Mouse (Mus musculus): ENCODE data around the gene Pde4b. TPM values are rescaled to one million over a fixed set of nuclear protein-coding genes. Genes with fewer than 3 reads are reported as not detected.

Gene Pde4b
- total RNA-seq, 2 experiments from 2014 or later = 123 to 127 TPM

GRCm38 (mm10) chr4:102538266-102538665 is 450.9 kb downstream of the Pde4b start:
- Histone ChIP-seq H3K4me3 (no peak overlapping the region), H3K27ac (no peak overlapping the region)
- intact Hi-C loops (cut with DNase I) = no loop called here
- TF ChIP-seq CTCF (IDR thresholded peaks at IDR 0.05) = no peak
- DNase-seq (ENCODE audit: extremely low spot score in 1 of 2, low spot score in 2 of 2) = no peak

- Histone ChIP-seq H3K4me3 (no peak overlapping the region), H3K27ac (no peak overlapping the region)
- no peak for DNase-seq (ENCODE audit: extremely low spot score in 1 of 2, low spot score in 2 of 2)
- intact Hi-C loops (cut with DNase I) = no loop called here
- no peak for TF ChIP-seq CTCF (IDR thresholded peaks at IDR 0.05)
Measured at GRCm38 (mm10) chr4:102538793-102539192, 451.4 kb downstream of the Pde4b start.

- Histone ChIP-seq H3K27ac (no peak overlapping the region), H3K4me3 (no peak overlapping the region)
- DNase-seq (ENCODE audit: extremely low spot score in 1 of 2, low spot score in 2 of 2) = no peak
- intact Hi-C loops (cut with DNase I) = no loop called here
- no peak for TF ChIP-seq CTCF (IDR thresholded peaks at IDR 0.05)
Measured at GRCm38 (mm10) chr4:102539598-102540180, 452.3 kb downstream of the Pde4b start.

DNA sequence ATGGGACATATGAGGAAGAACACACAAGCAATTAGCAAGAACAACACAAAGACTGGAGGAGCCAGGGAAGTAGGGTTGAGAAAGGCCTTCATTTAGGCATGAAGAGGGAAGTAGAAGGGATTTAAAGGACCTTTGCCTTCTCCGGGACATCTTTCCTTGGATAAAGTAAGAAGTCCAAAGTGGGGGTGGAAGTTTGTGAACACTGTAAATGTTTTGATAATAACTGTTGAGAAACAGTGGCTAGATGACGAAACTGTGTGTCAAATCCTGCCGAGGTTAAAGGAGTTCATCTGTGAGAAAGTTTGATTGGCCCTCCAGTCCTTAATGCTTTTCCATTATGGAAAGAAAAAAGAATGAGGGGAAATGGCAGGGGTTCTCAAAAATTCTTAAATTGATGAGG is 455.6 kb downstream of the Pde4b start:
- intact Hi-C loops (cut with DNase I) = no loop called here
- H3K4me3 ChIP-seq = no peak overlapping the region
- no peak for TF ChIP-seq CTCF (IDR thresholded peaks at IDR 0.05)
- no peak overlapping the region for H3K27ac ChIP-seq
- no peak for DNase-seq (ENCODE audit: extremely low spot score in 1 of 2, low spot score in 2 of 2)

DNA sequence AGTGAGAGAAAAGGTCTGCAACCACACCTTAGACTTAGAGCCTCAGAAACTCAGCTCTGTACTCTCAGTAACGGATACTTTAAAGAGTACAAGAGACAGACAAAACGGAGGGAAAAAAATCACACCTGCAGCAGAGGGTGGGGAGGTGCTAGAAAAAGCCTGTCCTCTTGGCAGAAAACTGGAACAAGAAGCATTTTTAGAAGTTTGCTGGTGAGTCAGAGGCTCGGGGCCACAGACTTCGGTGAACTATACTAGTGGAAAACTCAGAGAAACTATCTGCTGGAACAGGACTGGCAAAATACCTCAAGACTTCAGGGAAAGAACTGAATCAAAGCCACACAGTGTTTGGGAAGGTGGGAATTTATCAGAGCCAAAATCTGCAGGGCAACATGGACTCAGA is 457.9 kb downstream of the Pde4b start:
- no peak overlapping the region for H3K4me3 ChIP-seq
- intact Hi-C loops (cut with DNase I) = loop anchor here (1.0 kb wide), 1 partner anchor 34 kb away; no protein-coding TSS in a partner anchor
- DNase-seq (ENCODE audit: extremely low spot score in 1 of 2, low spot score in 2 of 2) = no peak
- no peak for TF ChIP-seq CTCF (IDR thresholded peaks at IDR 0.05)
- H3K27ac ChIP-seq = no peak overlapping the region

- intact Hi-C loops (cut with DNase I) = no loop called here
- Histone ChIP-seq H3K27ac (no peak overlapping the region), H3K4me3 (no peak overlapping the region)
- no peak for DNase-seq (ENCODE audit: extremely low spot score in 1 of 2, low spot score in 2 of 2)
- no peak for TF ChIP-seq CTCF (IDR thresholded peaks at IDR 0.05)
Measured at GRCm38 (mm10) chr4:102555566-102555965, 468.2 kb downstream of the Pde4b start.

GRCm38 (mm10) chr4:102557006-102557405 is 469.7 kb downstream of the Pde4b start:
- H3K4me3 ChIP-seq = no peak overlapping the region
- intact Hi-C loops (cut with DNase I) = no loop called here
- no peak for TF ChIP-seq CTCF (IDR thresholded peaks at IDR 0.05)
- H3K27ac ChIP-seq = no peak overlapping the region
- no peak for DNase-seq (ENCODE audit: extremely low spot score in 1 of 2, low spot score in 2 of 2)

DNA sequence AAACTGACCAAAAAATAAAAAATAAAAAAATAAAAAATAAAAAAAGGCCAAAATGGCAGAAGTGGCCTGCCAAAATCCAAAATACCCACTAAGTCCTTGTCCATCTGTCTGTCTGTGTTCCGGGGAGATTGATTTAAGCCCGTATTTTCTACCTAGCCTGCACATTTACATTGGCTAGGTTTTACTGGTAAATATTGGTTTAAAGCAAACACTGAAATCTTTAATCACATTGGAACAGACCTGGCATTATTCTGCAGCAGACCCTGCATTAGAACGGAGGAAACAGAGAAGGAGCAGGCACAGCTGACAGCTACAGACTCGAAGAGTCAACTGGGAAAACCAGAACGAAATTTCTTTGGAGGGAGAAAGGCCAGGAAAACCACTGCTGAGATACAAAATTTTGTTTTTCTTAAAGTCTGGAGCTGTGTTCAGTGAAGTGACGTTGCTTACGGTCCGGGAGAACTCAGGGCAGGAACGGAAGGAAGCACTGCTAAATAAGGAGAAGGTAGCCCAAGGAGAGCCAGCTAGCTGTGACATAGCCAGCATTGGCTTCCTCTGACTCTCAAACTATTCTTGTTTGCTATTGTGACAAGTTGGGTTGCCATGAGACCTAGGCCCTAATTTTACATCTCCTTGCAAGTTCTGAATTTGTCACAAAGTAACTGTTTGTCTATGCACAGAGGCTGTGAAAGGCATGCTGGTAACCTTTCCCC is 470.3 kb downstream of the Pde4b start:
- intact Hi-C loops (cut with DNase I) = no loop called here
- no peak overlapping the region for H3K27ac ChIP-seq
- no peak for TF ChIP-seq CTCF (IDR thresholded peaks at IDR 0.05)
- no peak for DNase-seq (ENCODE audit: extremely low spot score in 1 of 2, low spot score in 2 of 2)
- H3K4me3 ChIP-seq = no peak overlapping the region

GRCm38 (mm10) chr4:102558328-102558727 is 471.0 kb downstream of the Pde4b start:
- intact Hi-C loops (cut with DNase I) = no loop called here
- Histone ChIP-seq H3K4me3 (no peak overlapping the region), H3K27ac (no peak overlapping the region)
- DNase-seq (ENCODE audit: extremely low spot score in 1 of 2, low spot score in 2 of 2) = no peak
- TF ChIP-seq CTCF (IDR thresholded peaks at IDR 0.05) = no peak

DNA sequence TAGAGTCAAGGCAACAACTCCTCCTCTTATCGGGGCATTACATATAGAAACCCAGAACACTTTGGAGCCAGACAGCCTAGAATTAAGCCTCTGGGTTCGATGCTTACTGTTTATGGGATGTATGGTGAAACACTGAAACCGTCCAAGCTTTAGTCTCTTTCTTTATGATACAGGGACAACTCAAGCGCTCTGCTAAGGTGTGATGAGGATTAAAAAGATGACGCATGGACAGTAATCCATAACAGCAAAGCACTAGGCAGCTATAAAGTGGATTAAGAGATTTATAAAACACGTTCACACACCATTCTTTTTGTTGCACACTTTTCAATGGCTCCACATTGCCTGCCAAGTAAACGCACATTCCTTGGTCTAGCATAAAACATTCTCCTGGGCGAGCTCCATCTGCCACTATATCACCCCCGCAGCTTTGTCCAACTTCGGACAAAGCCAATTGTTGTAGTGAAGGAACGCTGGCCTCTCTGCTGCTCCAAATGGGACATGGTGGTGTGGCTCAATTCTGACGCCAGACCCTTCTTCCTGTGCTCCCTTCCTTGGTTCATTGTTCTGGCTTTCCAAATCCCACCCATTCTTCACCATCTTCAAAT is 473.4 kb downstream of the Pde4b start:
- no peak overlapping the region for H3K27ac ChIP-seq
- TF ChIP-seq CTCF (IDR thresholded peaks at IDR 0.05) = no peak
- H3K4me3 ChIP-seq = no peak overlapping the region
- no peak for DNase-seq (ENCODE audit: extremely low spot score in 1 of 2, low spot score in 2 of 2)
- intact Hi-C loops (cut with DNase I) = no loop called here

GRCm38 (mm10) chr4:102563273-102563855 is 476.0 kb downstream of the Pde4b start:
- no peak for DNase-seq (ENCODE audit: extremely low spot score in 1 of 2, low spot score in 2 of 2)
- Histone ChIP-seq H3K27ac (no peak overlapping the region), H3K4me3 (no peak overlapping the region)
- intact Hi-C loops (cut with DNase I) = no loop called here
- TF ChIP-seq CTCF (IDR thresholded peaks at IDR 0.05) = no peak

DNA sequence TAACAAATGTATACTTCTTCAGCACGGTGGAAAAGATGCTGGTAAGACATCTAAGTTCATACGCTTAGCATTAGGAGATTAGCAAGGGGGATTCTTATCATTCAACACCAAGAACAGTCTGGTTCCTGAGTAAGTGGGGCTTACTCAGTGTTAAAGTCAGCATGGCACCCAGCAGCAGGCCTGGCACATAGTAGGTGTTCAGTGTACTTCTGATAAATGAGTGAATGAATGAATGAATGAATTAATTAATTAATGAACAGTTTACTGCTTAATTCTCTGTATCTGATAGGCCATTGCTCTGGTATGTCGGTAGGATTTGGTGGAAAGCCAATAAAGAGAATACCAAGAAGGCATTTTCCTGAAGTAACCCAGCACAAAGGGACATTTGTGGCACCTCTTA is 476.9 kb downstream of the Pde4b start:
- intact Hi-C loops (cut with DNase I) = no loop called here
- H3K4me3 ChIP-seq = no peak overlapping the region
- DNase-seq (ENCODE audit: extremely low spot score in 1 of 2, low spot score in 2 of 2) = no peak
- TF ChIP-seq CTCF (IDR thresholded peaks at IDR 0.05) = no peak
- no peak overlapping the region for H3K27ac ChIP-seq
